Mouse (Mus musculus) myocyte (in vitro differentiated cells): ENCODE measurements around the gene Hsdl2. TPM values are rescaled to one million over a fixed set of nuclear protein-coding genes. Genes with fewer than 3 reads are reported as not detected.

Experiments
- H3K27me3 ChIP-seq: one replicate; pipeline ENCODE4 v1.6.1; 2011; ENCODE audit not compliant: control insufficient read depth, insufficient read depth, insufficient read length
- H3K36me3 ChIP-seq: one replicate; pipeline ENCODE4 v1.6.1; 2011; ENCODE audit not compliant: control insufficient read depth, insufficient read depth
- H3K4me2 ChIP-seq: one replicate; pipeline ENCODE4 v1.6.1; 2011; ENCODE audit warnings: low read depth, control low read depth
- H3K4me3 ChIP-seq: one replicate; pipeline ENCODE4 v1.5.1; 2011; ENCODE audit warnings: mild to moderate bottlenecking, control low read depth, moderate library complexity
- H3K79me2 ChIP-seq: one replicate; pipeline ENCODE4 v1.6.1; 2011; ENCODE audit not compliant: control insufficient read depth, insufficient read depth
- H3ac ChIP-seq: one replicate; pipeline ENCODE4 v1.6.1; 2011; ENCODE audit not compliant: control insufficient read depth, insufficient read length
- CEBPB ChIP-seq: IDR thresholded peaks from 2 replicates; pipeline ENCODE4 v1.6.1; 2011; ENCODE audit warnings: mild to moderate bottlenecking, moderate library complexity; ENCODE audit not compliant: poor library complexity, insufficient read depth, severe bottlenecking
- E2F4 ChIP-seq: IDR thresholded peaks from one replicate; pipeline ENCODE4 v1.6.1; 2011; ENCODE audit warnings: mild to moderate bottlenecking, control low read depth, moderate library complexity; ENCODE audit not compliant: insufficient read depth
- MAX ChIP-seq: IDR thresholded peaks from one replicate; pipeline ENCODE4 v1.6.1; 2011; ENCODE audit warnings: low read depth, mild to moderate bottlenecking, control low read depth
- MYOD1 ChIP-seq, 3 experiments: IDR thresholded peaks; one replicate each; pipeline ENCODE4 v1.6.1; 2011; ENCODE audit warnings: control low read depth in 2 of 3, low read depth in 2 of 3, mild to moderate bottlenecking in 2 of 3, moderate library complexity in 1 of 3; ENCODE audit not compliant: insufficient read length in 2 of 3, control insufficient read depth in 1 of 3
- MYOG ChIP-seq, 3 experiments: IDR thresholded peaks; one replicate each; pipeline ENCODE4 v1.6.1; 2011; ENCODE audit warnings: control low read depth in 2 of 3, low read depth in 2 of 3, mild to moderate bottlenecking in 2 of 3; ENCODE audit not compliant: insufficient read length in 2 of 3, control insufficient read depth in 1 of 3, insufficient read depth in 1 of 3
- POLR2A ChIP-seq: IDR thresholded peaks from one replicate; pipeline ENCODE4 v1.6.1; 2011; ENCODE audit warnings: low read depth, mild to moderate bottlenecking, control low read depth, moderate library complexity; ENCODE audit not compliant: insufficient read length
- POLR2AphosphoS2 ChIP-seq: IDR thresholded peaks from one replicate; pipeline ENCODE4 v1.6.1; 2011; ENCODE audit warnings: low read depth, control low read depth; ENCODE audit not compliant: insufficient read length
- REST ChIP-seq: IDR thresholded peaks from one replicate; pipeline ENCODE4 v1.6.1; 2011; ENCODE audit warnings: mild to moderate bottlenecking, control low read depth, moderate library complexity; ENCODE audit not compliant: insufficient read depth, insufficient read length
- SRF ChIP-seq: IDR thresholded peaks from one replicate; pipeline ENCODE4 v1.6.1; 2011; ENCODE audit warnings: low read depth; ENCODE audit not compliant: control insufficient read depth, insufficient read length
- TCF12 ChIP-seq: IDR thresholded peaks from one replicate; pipeline ENCODE4 v1.6.1; 2011; ENCODE audit warnings: mild to moderate bottlenecking, control low read depth; ENCODE audit not compliant: poor library complexity, insufficient read depth, severe bottlenecking
- TCF3 ChIP-seq: IDR thresholded peaks from one replicate; pipeline ENCODE4 v1.6.1; 2011; ENCODE audit warnings: low read depth, control low read depth; ENCODE audit not compliant: insufficient read length
- USF1 ChIP-seq: IDR thresholded peaks from one replicate; pipeline ENCODE4 v1.6.1; 2011; ENCODE audit warnings: low read depth, mild to moderate bottlenecking, control low read depth, moderate library complexity
- polyA plus RNA-seq: library from polyadenylated mRNA; unstranded; fragments of >200 nt; fragmentation: generic; extraction: Trizol; gene quantifications from one replicate; pipeline ENCODE4 v1.2.1, GENCODE M21; 2012; ENCODE audit warnings: missing spikeins

Hsdl2 gene
- polyA plus RNA-seq, 1 experiment: 9.5 TPM

GRCm38 (mm10) chr4:59572521-59573118 is 8.7 kb upstream of the Hsdl2 start:
- Histone ChIP-seq H3K4me3 (no peak overlapping the region), H3K36me3 (no peaks in the 10 kb centered on the region), H3ac (no peak overlapping the region), H3K79me2 (no peaks in the 10 kb centered on the region), H3K27me3 (no peaks in the 10 kb centered on the region), H3K4me2 (no peak overlapping the region)
- no peak for TF ChIP-seq MYOG (IDR thresholded peaks at IDR 0.05; ENCODE audit: control insufficient read depth in 1 of 3, insufficient read depth in 1 of 3, insufficient read length in 2 of 3, low read depth in 2 of 3)
- TF ChIP-seq TCF3: no peak
- TF ChIP-seq SRF: no peak
- TF ChIP-seq USF1: no peak
- no peak for TF ChIP-seq E2F4

DNA sequence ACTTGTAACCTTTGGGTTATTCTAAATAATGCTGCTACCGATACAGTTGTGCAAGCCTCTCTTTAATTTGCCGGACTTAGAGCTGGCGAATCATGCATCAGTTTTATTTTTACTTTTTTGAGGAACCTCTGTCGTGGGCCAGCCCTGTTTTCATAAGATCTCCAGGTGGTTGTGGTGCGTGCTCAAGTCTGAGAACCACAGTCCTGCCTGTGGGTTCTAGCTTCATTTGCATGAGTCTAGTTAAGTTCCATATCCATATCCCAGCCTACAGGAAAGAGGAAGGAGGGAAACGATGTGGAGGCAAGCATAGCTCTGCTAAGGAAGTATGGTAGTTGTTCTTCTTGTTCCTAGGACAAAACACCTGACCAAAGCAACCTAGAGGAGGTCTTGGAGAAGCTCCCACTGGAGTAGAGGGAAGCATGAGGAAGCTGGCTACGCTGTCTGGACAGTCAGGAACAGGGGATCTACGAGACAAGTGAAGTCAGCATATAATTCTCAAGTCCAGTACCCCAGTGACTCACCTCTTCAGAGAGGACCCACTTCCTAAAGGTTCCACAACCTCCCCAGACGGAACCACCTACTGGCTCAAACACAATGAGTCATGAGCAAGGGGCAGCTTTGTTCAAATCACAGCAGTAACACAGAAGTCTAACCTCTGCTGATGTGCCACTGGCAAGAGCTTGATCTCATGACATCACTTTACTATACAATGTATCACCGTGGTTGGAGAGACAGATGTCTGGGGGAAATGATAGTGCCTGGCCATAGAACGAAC is 6.0 kb upstream of the Hsdl2 start:
- Histone ChIP-seq H3ac (no peak overlapping the region), H3K36me3 (no peaks in the 10 kb centered on the region)

DNA sequence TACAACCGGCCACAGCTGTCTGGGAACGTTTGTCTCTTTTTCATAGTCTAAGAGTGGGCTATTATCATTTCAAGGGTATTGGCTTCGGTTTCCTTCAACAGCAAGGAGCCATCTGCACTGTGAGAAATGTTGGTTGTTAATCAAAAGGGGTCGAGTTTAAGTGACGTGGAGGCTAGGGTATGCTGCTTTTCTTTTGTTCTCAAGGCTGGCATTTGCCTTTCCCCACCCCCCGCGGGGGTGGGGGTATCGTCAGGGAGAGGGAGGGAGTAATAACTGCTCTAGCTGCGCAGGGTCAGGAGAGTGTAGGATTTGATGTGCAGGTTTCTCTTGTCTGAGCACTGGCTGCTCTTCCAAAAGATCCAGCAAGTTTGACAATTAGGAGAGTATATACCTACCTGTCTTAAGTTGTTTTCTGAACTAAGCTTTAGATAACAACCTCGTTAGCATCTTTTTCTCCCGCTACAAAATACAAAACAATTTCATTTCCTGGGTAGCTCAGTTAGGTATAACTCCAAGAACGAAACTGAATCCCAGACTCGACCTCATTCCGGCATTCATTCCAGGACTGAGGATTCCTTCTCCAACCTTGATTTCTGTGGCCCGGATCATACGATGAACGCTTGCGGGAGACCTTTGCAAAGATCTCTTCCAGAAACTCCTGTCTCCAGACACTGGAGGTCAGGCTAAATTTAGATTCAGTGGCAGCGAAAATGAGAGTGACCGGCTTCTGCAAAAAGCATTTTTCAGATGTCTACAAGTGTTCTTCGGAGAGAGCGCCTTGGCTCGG is 675 bp upstream of the Hsdl2 start:
- TF ChIP-seq MAX (no peak), MYOG (IDR thresholded peaks at IDR 0.05; ENCODE audit: control insufficient read depth in 1 of 3, insufficient read depth in 1 of 3, insufficient read length in 2 of 3, low read depth in 2 of 3) (no peak), USF1 (no peak), CEBPB (no peak), REST (no peak), TCF3 (no peak), TCF12 (no peak), MYOD1 (IDR thresholded peaks at IDR 0.05; ENCODE audit: control insufficient read depth in 1 of 3, insufficient read length in 2 of 3, low read depth in 2 of 3) (no peak), POLR2AphosphoS2 (no peak), POLR2A (no peak), SRF (no peak), E2F4 (no peak)
- Histone ChIP-seq H3K36me3 (no peaks in the 10 kb centered on the region), H3K79me2 (no peaks in the 10 kb centered on the region), H3K4me3 (peak overlapping the region; percentile 75), H3K27me3 (no peaks in the 10 kb centered on the region), H3K4me2 (peak overlapping the region; percentile 82), H3ac (peak overlapping the region; percentile 55)

More for the DNA sequence above, 6.0 kb upstream of the Hsdl2 start:
- no peaks in the 10 kb centered on the region for H3K79me2 ChIP-seq
- TF ChIP-seq MYOG (IDR thresholded peaks at IDR 0.05; ENCODE audit: control insufficient read depth in 1 of 3, insufficient read depth in 1 of 3, insufficient read length in 2 of 3, low read depth in 2 of 3) (no peak), POLR2AphosphoS2 (no peak), TCF12 (no peak), SRF (no peak), USF1 (no peak), MYOD1 (IDR thresholded peaks at IDR 0.05; ENCODE audit: control insufficient read depth in 1 of 3, insufficient read length in 2 of 3, low read depth in 2 of 3) (no peak)
- no peak overlapping the region for H3K4me3 ChIP-seq
- H3K4me2 ChIP-seq: no peak overlapping the region
- no peaks in the 10 kb centered on the region for H3K27me3 ChIP-seq

GRCm38 (mm10) chr4:59582186-59582585 is 823 bp downstream of the Hsdl2 start:
- H3K27me3 ChIP-seq: no peaks in the 10 kb centered on the region
- peak overlapping the region; percentile 55 for H3ac ChIP-seq
- no peak for TF ChIP-seq CEBPB
- TF ChIP-seq TCF12: no peak
- TF ChIP-seq POLR2AphosphoS2: no peak
- TF ChIP-seq USF1: no peak
- TF ChIP-seq POLR2A: no peak
- TF ChIP-seq E2F4: no peak
- TF ChIP-seq SRF: no peak
- no peak for TF ChIP-seq MYOG (IDR thresholded peaks at IDR 0.05; ENCODE audit: control insufficient read depth in 1 of 3, insufficient read depth in 1 of 3, insufficient read length in 2 of 3, low read depth in 2 of 3)
- TF ChIP-seq MYOD1 (IDR thresholded peaks at IDR 0.05; ENCODE audit: control insufficient read depth in 1 of 3, insufficient read length in 2 of 3, low read depth in 2 of 3): no peak
- no peak for TF ChIP-seq REST
- no peak for TF ChIP-seq MAX
- TF ChIP-seq TCF3: no peak
- no peaks in the 10 kb centered on the region for H3K79me2 ChIP-seq
- peak overlapping the region; percentile 75 for H3K4me3 ChIP-seq
- H3K36me3 ChIP-seq: no peaks in the 10 kb centered on the region
- peak overlapping the region; percentile 87 for H3K4me2 ChIP-seq
